Mouse (Mus musculus) small intestine, adult 2 months (tissue): ENCODE measurements around the gene Gabarap. TPM values are rescaled to one million over a fixed set of nuclear protein-coding genes. Genes with fewer than 3 reads are reported as not detected.
"Not testable (repeated sequence)": the region's sequence is repeated elsewhere in the genome, so short reads cannot be mapped to it uniquely, and the experiment has no call there.

Experiments
- H3K27ac ChIP-seq: fragments of 200-500 bp; 2 replicates; pipeline ENCODE4 v1.5.1; 2012; ENCODE audit warnings: low read depth, low read length, control low read depth, inconsistent platforms; ENCODE audit not compliant: insufficient read depth
- H3K27me3 ChIP-seq: fragments of 200-500 bp; 2 replicates; pipeline ENCODE4 v1.6.1; 2012; ENCODE audit warnings: mild to moderate bottlenecking, moderate library complexity, low read length, inconsistent platforms; ENCODE audit not compliant: control insufficient read depth, insufficient read depth
- H3K36me3 ChIP-seq: fragments of 200-500 bp; 2 replicates; pipeline ENCODE4 v1.6.1; 2012; ENCODE audit warnings: mild to moderate bottlenecking, low read length, control low read depth, inconsistent platforms; ENCODE audit not compliant: control insufficient read depth, insufficient read depth
- H3K4me1 ChIP-seq: fragments of 200-500 bp; 2 replicates; pipeline ENCODE4 v1.6.1; 2012; ENCODE audit warnings: low read length, inconsistent platforms, mixed read lengths; ENCODE audit not compliant: control insufficient read depth, insufficient read depth, insufficient read length
- H3K4me3 ChIP-seq: fragments of 200-500 bp; 2 replicates; pipeline ENCODE4 v1.5.1; 2012; ENCODE audit warnings: low read depth, mild to moderate bottlenecking, control low read depth, inconsistent platforms, low read length, moderate library complexity
- CTCF ChIP-seq: fragments of 200-500 bp; IDR thresholded peaks from 2 replicates; pipeline ENCODE4 v1.5.1; 2012; ENCODE audit warnings: low read depth, mild to moderate bottlenecking, control low read depth, inconsistent platforms, low read length, moderate library complexity, mixed read lengths; ENCODE audit not compliant: insufficient replicate concordance, insufficient read length; ENCODE audit errors: extremely low read depth
- POLR2A ChIP-seq: fragments of 200-500 bp; IDR thresholded peaks from 2 replicates; pipeline ENCODE4 v1.6.1; 2012; ENCODE audit warnings: low read depth, mild to moderate bottlenecking, control low read depth, inconsistent platforms, low read length, moderate library complexity
- WGBS: fragments of 180-500 bp; shearing (Covaris S2); methylation state at CpG from one replicate; pipeline ENCODE4 v1.1.7; 2018; 5-methylcytosine and 5-hydroxymethylcytosine counted together
- polyA plus RNA-seq: library from polyadenylated mRNA; depleted of rRNA; stranded (reverse); fragments of >200 nt; gene quantifications from 2 replicates; pipeline ENCODE4 v1.2.3, GENCODE M21; 2012

Gene Gabarap
- polyA plus RNA-seq, 1 experiment = 564 TPM

DNA sequence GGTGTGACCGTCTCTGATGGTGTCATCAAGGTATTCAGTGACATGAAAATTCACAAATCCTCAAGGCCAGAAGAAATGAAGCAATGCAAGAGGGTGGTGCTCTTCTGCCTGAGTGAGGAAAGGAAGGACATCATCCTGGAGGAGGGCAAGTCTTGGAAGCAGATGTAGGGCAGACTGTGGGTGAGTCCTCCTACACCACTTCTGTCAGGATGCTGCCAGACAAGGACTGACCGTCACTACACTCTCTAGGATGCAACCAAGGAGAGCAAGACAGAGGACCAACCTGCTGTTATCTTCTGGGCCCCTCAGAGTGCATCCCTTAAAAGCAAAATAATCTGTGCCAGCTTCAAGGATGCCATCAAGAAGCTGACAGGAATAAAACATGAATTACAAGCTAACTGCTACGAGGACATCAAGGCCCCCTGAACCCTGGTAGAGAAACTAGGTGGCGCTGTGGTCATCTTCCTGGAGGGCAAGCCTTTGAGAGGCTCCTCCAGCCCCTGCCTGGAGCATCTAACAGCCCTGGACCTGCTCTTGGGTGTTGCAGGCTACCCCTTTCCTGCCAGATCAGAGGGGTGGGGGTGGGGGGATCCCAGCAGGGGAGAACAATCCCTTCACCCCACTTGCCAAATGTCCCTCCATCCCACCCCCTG, 40.0 kb upstream of the Gabarap start:
- H3K4me3 ChIP-seq = no peak overlapping the region
- 48% methylated on average over 4 of the region's 4 CpGs for WGBS
- no peaks in the 10 kb centered on the region for H3K36me3 ChIP-seq
- H3K27me3 ChIP-seq = no peaks in the 10 kb centered on the region
- H3K27ac ChIP-seq = no peak overlapping the region
- peaks cover 9% of the 10 kb centered on the region for H3K4me1 ChIP-seq
- peak; percentile 33; the same call in 1 of the 2 replicates for TF ChIP-seq CTCF
- TF ChIP-seq POLR2A = no peak

DNA sequence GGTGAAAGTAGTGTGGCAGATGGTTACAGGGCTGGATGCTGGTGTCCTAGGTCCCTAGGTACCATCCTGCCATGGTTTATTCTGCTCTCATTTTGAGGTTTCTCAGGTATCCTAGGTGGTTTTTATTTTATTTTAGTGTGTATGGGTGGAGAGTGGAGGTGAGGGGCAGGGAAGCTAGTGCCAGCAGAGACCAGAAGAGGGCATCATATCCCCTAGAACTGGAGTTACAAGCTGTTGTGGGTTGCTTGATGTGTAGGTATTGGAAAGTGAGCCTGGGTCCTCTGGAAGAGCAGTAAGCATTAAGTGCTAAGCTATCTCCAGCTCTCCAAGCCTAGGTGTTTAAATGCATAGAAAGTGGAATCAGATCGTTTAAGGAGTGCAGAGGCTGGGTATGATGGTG, 38.7 kb upstream of the Gabarap start:
- H3K4me3 ChIP-seq = no peak overlapping the region
- H3K27ac ChIP-seq = peak overlapping the region; percentile 77; the same call in 1 of the 2 replicates
- peaks cover 9% of the 10 kb centered on the region for H3K4me1 ChIP-seq
- H3K36me3 ChIP-seq = no peaks in the 10 kb centered on the region
- WGBS = 33% methylated on average over 1 of the region's 1 CpGs
- no peaks in the 10 kb centered on the region for H3K27me3 ChIP-seq
- peak; percentile 34; the same call in 1 of the 2 replicates for TF ChIP-seq CTCF
- no peak for TF ChIP-seq POLR2A

DNA sequence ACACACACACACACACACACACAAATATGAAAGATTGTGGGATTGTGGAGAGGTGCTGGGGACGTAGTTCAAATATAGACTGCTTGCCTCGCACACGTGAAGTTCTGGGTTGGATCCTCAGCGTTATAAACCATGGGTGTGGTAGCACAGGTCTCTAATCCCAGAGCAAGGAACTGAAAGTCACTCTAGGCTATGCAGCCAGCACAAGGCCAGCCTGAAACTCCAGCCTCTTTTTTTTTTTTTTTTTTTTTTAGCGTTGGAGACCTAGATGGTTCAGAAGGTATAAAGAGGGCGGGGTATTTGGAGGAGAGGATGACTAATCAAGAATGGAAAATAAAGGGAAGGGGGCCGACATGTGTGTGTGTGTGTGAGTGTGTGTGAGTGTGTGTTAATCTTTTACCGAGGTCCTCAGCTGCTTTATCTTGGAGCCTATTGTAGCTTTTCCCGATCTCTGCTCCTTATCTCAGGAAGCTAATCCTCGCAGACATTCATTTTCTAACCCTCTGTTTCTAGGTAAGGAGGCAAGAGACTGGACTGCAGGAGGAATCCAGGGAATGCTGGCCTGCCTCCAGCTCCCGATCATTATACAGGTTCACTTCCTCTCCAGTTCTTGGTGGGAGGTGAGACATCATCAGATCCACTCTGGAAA, 37.6 kb upstream of the Gabarap start:
- Histone ChIP-seq H3K4me3 (peak overlapping the region; percentile 13; the same call in 1 of the 2 replicates), H3K4me1 (peaks cover 7% of the 10 kb centered on the region), H3K36me3 (no peaks in the 10 kb centered on the region), H3K27ac (peak overlapping the region; percentile 77), H3K27me3 (no peaks in the 10 kb centered on the region)
- TF ChIP-seq CTCF = no peak
- no peak for TF ChIP-seq POLR2A
- WGBS = 14% methylated on average over 11 of the region's 11 CpGs

DNA sequence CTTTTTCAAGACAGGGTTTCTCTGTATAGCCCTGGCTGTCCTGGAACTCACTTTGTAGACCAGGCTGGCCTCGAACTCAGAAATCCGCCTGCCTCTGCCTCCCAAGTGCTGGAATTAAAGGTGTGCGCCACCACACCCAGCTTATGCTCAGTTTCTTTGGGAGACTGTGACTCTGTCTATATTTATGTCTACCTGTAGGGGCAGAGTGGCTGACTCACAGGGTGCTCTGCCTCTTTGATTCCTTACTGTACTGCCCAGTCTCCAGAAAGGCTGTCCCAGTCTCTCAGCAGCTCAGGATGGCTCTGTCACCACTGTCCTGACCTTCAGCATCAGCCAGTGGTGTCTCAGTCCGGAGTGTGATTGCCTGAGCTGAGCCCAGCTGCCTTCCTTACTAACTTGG, 35.3 kb upstream of the Gabarap start:
- H3K27ac ChIP-seq = peak overlapping the region; percentile 20; the same call in 1 of the 2 replicates
- H3K4me1 ChIP-seq, H3K27me3 ChIP-seq, H3K36me3 ChIP-seq, H3K4me3 ChIP-seq: not testable (repeated sequence)
- 69% methylated on average over 4 of the region's 4 CpGs for WGBS

DNA sequence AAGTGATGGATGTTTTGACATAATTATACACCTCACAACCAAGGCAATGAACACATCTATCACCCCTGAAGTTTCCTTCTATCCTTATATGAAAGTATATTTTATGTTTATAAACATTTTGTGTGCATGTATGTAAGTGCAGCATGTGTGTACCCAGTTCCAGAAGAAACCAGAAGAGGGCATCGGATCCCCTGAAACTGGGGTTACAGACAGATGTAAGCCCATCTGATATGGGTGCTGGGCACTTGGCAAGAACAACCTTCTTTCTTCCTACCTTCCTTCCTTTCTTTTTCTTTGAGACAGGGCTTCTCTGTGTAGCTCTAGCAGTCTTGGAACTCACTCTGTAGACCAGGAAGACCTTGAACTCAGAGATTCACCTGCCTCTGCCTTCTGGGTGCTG, 34.7 kb upstream of the Gabarap start:
- no peaks in the 10 kb centered on the region for H3K27me3 ChIP-seq
- WGBS = 79% methylated on average over 1 of the region's 1 CpGs
- H3K27ac ChIP-seq = peak overlapping the region; percentile 14; the same call in 1 of the 2 replicates
- H3K4me3 ChIP-seq = no peak overlapping the region
- no peak for TF ChIP-seq POLR2A
- TF ChIP-seq CTCF = no peak
- H3K36me3 ChIP-seq = no peaks in the 10 kb centered on the region
- peaks cover 10% of the 10 kb centered on the region; the same call in 1 of the 2 replicates for H3K4me1 ChIP-seq

DNA sequence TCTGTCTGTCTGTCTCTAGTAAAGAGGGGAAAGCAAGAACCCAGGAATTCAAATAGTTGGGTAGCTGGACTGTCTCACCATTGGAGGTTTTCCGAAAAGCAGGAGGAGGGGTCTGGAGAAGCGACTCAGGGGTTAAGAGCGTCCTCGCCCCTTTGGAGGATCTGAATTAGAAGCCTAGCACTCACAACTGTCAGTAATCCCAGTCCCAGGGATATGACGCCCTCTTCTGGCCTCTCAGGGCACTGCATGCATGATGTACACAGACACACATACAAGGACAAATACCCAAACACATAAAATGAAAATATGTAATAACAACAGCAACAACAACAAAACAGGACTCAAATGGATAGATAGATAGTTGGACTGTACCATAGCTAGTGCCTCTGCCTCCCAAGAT, 30.3 kb upstream of the Gabarap start:
- peak; percentile 46; the same call in 1 of the 2 replicates for TF ChIP-seq CTCF
- no peak for TF ChIP-seq POLR2A
- WGBS = 62% methylated on average over 5 of the region's 5 CpGs
- Histone ChIP-seq H3K4me1 (peaks cover 13% of the 10 kb centered on the region; the same call in 1 of the 2 replicates), H3K4me3 (no peak overlapping the region), H3K27me3 (no peaks in the 10 kb centered on the region), H3K27ac (peak overlapping the region; percentile 100), H3K36me3 (no peaks in the 10 kb centered on the region)

DNA sequence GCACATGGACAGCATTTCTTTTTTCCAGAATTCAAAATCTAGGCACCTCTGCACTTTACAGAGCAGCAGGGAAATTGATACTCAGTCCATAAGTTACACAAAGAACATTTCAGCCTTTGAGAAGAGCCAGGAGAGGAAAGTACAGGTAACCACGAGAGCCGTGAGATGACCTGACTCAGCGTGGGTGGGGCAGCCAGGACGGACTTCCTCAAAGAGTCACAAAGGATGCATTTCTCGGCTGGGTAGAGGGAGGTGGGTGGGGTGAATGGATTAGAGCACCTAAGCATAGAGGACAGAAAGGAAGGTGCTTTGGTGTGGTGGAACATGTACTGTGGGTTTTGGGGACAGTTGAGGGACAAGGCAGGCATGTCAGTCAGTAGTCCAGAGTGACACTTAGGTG, 29.1 kb upstream of the Gabarap start:
- Histone ChIP-seq H3K27me3 (no peaks in the 10 kb centered on the region), H3K27ac (peak overlapping the region; percentile 100), H3K36me3 (peaks cover 1% of the 10 kb centered on the region), H3K4me3 (no peak overlapping the region), H3K4me1 (peaks cover 13% of the 10 kb centered on the region; the same call in 1 of the 2 replicates)
- 8% methylated on average over 5 of the region's 5 CpGs for WGBS
- TF ChIP-seq CTCF (no peak), POLR2A (no peak)
